Mouse (Mus musculus): Measurements from ENCODE around the gene Mrto4.

DNA sequence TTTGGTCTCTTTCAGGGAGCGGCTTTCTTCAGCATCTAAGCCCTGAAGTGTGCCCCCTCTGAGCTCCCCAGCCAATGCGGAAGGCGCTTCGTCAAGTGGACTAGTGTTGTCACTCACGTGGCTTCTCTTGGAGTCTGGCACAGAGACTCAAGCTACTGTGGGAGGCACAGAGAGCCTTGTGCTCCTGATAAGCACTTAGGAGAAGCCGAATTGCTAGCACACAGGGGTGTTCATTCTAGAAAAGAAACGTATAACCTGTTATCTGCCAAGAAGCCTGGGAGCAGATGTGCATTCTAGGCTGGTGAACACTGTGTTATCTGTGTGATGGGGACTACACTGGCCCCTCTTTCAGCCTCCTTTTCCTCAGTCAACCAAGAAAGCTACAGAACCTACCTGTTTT, 16.9 kb downstream of the Mrto4 start:
- TF ChIP-seq CTCF (IDR thresholded peaks at IDR 0.05; ENCODE audit: control insufficient read depth, insufficient read depth, insufficient replicate concordance, low read depth, low read length) (no peak), POLR2A (IDR thresholded peaks at IDR 0.05; ENCODE audit: control insufficient read depth, low read depth, low read length) (no peak)
